Mouse (Mus musculus) neural tube, embryonic 11.5 days (tissue): ENCODE measurements around the gene Gm10190. TPM values are rescaled to one million over a fixed set of nuclear protein-coding genes. Genes with fewer than 3 reads are reported as not detected.
A peak's percentile ranks its signal among the peaks of the same experiment; 100 is the strongest.
"Not testable (repeated sequence)": the region's sequence is repeated elsewhere in the genome, so short reads cannot be mapped to it uniquely, and the experiment has no call there.

Experiments used
- ATAC-seq: fragments of 200-750 bp; cut with Nextera tagmentation; 2 replicates; pipeline ENCODE4 v1.8.0; 2017; ENCODE audit warnings: moderate number of reproducible peaks, mild to moderate bottlenecking, moderate TSS enrichment, moderate library complexity; ENCODE audit not compliant: insufficient read depth, low FRiP score, low TSS enrichment
- DNase-seq: peaks from one replicate; pipeline ENCODE4 v3.0.0-alpha.2; 2015; ENCODE audit warnings: low spot score
- H3K27ac ChIP-seq: fragments of 300-500 bp; sonication (generic); 2 replicates; pipeline ENCODE4 v1.5.1; 2014; ENCODE audit warnings: low read depth, mild to moderate bottlenecking, low read length
- H3K27me3 ChIP-seq: fragments of 300-500 bp; sonication (generic); 2 replicates; pipeline ENCODE4 v1.6.1; 2014; ENCODE audit warnings: mild to moderate bottlenecking, low read length, mixed read lengths; ENCODE audit not compliant: control insufficient read depth, insufficient read depth
- H3K36me3 ChIP-seq: fragments of 300-500 bp; sonication (generic); 2 replicates; pipeline ENCODE4 v1.6.1; 2014; ENCODE audit warnings: mild to moderate bottlenecking, low read length, moderate library complexity, mixed read lengths; ENCODE audit not compliant: control insufficient read depth, insufficient read depth
- H3K4me1 ChIP-seq: fragments of 300-500 bp; sonication (generic); 2 replicates; pipeline ENCODE4 v1.6.1; 2014; ENCODE audit warnings: low read length, mixed read lengths; ENCODE audit not compliant: control insufficient read depth, insufficient read depth
- H3K4me2 ChIP-seq: fragments of 300-500 bp; sonication (generic); 2 replicates; pipeline ENCODE4 v1.6.1; 2014; ENCODE audit warnings: low read depth, mild to moderate bottlenecking, moderate library complexity
- H3K4me3 ChIP-seq: fragments of 300-500 bp; sonication (generic); 2 replicates; pipeline ENCODE4 v1.5.1; 2014; ENCODE audit warnings: low read depth, low read length
- H3K9ac ChIP-seq: fragments of 300-500 bp; sonication (generic); 2 replicates; pipeline ENCODE4 v1.6.1; 2014; ENCODE audit warnings: mild to moderate bottlenecking, low read length
- H3K9me3 ChIP-seq: fragments of 300-500 bp; sonication (generic); 2 replicates; pipeline ENCODE4 v1.6.1; 2016; ENCODE audit warnings: low read length; ENCODE audit not compliant: control insufficient read depth
- WGBS: fragments of 180-500 bp; shearing (Covaris S2); extraction: QIAGEN DNeasy Blood & Tissue Kit; methylation state at CpG from one replicate; pipeline ENCODE4 v1.1.7; 2014; 5-methylcytosine and 5-hydroxymethylcytosine counted together
- polyA plus RNA-seq: library from polyadenylated mRNA; unstranded; fragments of >200 nt; fragmentation: Nextera tagmentation; extraction: Ambion mirVana; gene quantifications from 2 replicates; pipeline ENCODE4 v1.2.1, GENCODE M21; 2014

Gene Gm10190
- polyA plus RNA-seq, 1 experiment from 2014 or later = 2.0 TPM

DNA sequence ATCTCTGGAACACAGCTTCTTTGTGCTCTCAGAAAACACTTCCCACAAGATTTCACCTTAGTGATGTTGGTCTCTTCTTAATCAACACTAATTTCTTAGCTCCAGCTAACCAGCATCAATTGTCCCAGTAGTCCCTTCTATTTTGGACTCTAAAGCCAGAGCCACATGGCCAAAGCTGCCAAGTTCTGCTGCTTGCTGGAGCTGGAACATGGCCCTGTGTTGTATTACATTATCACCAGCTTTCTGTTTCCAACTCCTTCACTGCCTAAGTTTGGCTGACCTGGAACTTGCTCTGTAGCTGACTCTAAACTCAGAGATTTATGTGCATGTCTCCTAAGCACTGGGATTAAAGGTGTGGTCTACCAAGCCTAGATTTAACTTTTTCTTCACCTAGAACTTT is 5.0 kb upstream of the Gm10190 start:
- H3K9ac ChIP-seq, H3K27me3 ChIP-seq, ATAC-seq, H3K4me1 ChIP-seq, H3K27ac ChIP-seq, DNase-seq, H3K36me3 ChIP-seq, H3K9me3 ChIP-seq, H3K4me2 ChIP-seq, H3K4me3 ChIP-seq: not testable (repeated sequence)

DNA sequence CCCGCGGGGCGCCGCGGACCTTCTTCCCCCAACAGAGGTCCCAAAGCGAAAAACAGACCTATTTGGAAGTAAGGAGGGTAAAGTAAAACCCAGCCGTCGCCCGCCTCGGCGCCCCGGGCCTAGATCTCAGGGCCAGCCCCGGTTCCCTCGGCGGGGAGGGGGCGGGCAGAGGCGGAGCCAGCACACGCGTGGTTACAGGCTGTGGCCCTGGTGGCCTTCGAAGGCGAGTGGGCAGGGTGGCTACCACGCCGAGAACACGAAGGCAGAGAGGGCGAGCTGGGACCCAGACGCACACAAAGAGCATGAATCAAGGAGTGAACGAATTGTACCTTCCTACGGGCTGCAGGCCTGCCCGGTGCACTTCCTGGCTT is 370 bp upstream of the Gm10190 start:
- no peaks in the 10 kb centered on the region for H3K9me3 ChIP-seq
- no peaks in the 10 kb centered on the region for H3K36me3 ChIP-seq
- no peaks in the 10 kb centered on the region; the same call in 1 of the 2 replicates for H3K4me1 ChIP-seq
- peak overlapping the region; percentile 37 for H3K4me3 ChIP-seq
- H3K27ac ChIP-seq = no peak overlapping the region
- no peaks in the 10 kb centered on the region for H3K27me3 ChIP-seq
- peak overlapping the region; percentile 68 for H3K4me2 ChIP-seq
- WGBS = 18% methylated on average over 29 of the region's 29 CpGs
- ATAC-seq = peak; percentile 84
- peak; percentile 70 for DNase-seq
- H3K9ac ChIP-seq = peak overlapping the region; percentile 77

DNA sequence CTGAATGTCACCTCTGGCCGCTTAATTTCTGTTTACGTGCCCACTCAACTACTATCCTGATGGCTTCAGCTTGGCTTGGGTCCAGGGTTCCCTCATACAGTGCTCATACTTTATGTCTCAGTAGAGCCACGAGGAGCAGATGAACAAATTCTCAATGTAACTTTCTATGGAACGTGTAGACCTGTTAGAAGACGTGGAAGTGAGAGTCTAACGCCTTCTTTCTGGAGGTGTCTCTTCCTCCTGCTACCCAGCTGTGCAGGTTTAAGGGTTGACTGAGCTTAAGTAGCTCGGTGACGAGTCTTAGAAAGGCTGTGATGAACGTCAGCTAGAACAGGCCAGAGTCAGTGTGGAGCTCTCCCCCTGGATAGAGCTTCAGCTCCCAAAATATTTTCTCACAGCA is 4.7 kb downstream of the Gm10190 start:
- H3K36me3 ChIP-seq = no peaks in the 10 kb centered on the region
- H3K4me1 ChIP-seq = no peaks in the 10 kb centered on the region; the same call in 1 of the 2 replicates
- no peak overlapping the region for H3K4me2 ChIP-seq
- WGBS = 82% methylated on average over 9 of the region's 9 CpGs
- no peak for ATAC-seq
- no peaks in the 10 kb centered on the region for H3K27me3 ChIP-seq
- H3K27ac ChIP-seq = no peak overlapping the region
- no peak overlapping the region for H3K4me3 ChIP-seq
- DNase-seq = no peak
- no peak overlapping the region for H3K9ac ChIP-seq
- no peaks in the 10 kb centered on the region for H3K9me3 ChIP-seq

DNA sequence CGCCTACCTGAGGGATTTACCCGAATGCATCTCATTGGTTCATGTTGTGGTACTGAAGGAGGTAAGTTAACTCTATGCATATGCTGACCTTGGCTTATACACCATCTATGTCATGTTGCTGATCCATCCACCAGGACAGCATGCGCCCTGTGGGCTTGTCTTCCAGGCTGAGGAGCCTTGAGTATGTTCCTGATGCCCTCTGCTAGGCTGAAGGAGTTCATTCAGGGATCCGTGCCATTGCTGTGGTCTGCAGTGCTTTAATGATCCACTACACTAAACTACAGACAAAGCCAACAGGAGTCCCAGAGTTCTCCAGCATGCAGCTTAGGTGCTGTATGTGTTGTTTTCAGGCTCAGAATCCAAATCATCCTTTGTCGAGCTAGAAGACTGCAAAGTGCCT is 6.1 kb downstream of the Gm10190 start:
- DNase-seq = no peak
- Histone ChIP-seq H3K9me3 (no peaks in the 10 kb centered on the region), H3K27me3 (no peaks in the 10 kb centered on the region), H3K4me3 (no peak overlapping the region), H3K4me1 (no peaks in the 10 kb centered on the region), H3K9ac (no peak overlapping the region), H3K36me3 (no peaks in the 10 kb centered on the region), H3K27ac (no peak overlapping the region), H3K4me2 (no peak overlapping the region)
- ATAC-seq = no peak
- 88% methylated on average over 5 of the region's 5 CpGs for WGBS

DNA sequence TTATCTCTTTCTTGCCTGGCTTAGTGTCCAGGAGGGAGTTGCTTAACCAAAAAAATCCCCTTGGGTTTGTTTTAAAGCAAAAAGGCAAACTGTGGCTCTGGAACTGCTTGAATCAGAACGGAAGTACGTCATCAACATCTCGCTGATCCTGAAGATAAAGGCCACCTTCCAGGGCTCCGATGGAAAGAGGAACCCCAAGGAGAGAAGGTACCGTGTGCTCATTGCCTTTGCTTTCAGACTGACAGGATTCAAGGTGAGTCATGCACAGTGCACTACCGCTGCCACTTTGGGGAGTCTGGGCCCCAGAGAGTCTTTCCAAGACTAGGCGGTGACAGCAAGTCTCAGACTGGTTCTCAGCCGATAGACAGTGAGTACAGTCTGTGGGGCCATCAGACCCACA is 13.1 kb downstream of the Gm10190 start:
- no peak overlapping the region for H3K4me2 ChIP-seq
- 91% methylated on average over 8 of the region's 8 CpGs for WGBS
- no peaks in the 10 kb centered on the region for H3K4me1 ChIP-seq
- H3K27ac ChIP-seq = no peak overlapping the region
- H3K36me3 ChIP-seq = no peaks in the 10 kb centered on the region
- no peaks in the 10 kb centered on the region for H3K9me3 ChIP-seq
- no peaks in the 10 kb centered on the region for H3K27me3 ChIP-seq
- no peak overlapping the region for H3K4me3 ChIP-seq
- H3K9ac ChIP-seq = no peak overlapping the region
- no peak for ATAC-seq
- no peak for DNase-seq

DNA sequence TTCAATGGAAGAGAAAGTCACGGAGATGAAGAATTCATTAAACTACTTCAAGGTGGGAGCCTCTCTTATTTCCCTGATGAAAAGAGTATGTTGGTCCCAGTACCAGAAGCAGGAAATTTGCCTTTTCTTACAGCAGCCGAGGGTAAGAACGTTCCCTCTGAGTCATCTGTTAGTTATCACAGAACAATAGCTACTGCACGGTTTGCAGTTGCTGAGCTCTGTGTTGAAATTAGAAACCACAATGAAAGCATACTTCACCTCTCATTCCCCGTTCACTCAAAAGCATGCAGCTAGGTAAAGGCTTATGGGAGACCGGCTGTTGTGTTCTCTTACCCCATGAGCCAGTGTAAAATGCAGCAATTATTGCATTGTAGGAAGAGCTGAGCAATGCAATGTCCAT is 26.1 kb downstream of the Gm10190 start:
- 56% methylated on average over 6 of the region's 6 CpGs for WGBS
- no peak overlapping the region for H3K4me3 ChIP-seq
- H3K9ac ChIP-seq = no peak overlapping the region
- H3K9me3 ChIP-seq = no peaks in the 10 kb centered on the region
- no peak overlapping the region for H3K4me2 ChIP-seq
- no peaks in the 10 kb centered on the region for H3K36me3 ChIP-seq
- H3K27ac ChIP-seq = no peak overlapping the region
- H3K4me1 ChIP-seq = no peaks in the 10 kb centered on the region
- DNase-seq (no peak), ATAC-seq (no peak)
- H3K27me3 ChIP-seq = no peaks in the 10 kb centered on the region

DNA sequence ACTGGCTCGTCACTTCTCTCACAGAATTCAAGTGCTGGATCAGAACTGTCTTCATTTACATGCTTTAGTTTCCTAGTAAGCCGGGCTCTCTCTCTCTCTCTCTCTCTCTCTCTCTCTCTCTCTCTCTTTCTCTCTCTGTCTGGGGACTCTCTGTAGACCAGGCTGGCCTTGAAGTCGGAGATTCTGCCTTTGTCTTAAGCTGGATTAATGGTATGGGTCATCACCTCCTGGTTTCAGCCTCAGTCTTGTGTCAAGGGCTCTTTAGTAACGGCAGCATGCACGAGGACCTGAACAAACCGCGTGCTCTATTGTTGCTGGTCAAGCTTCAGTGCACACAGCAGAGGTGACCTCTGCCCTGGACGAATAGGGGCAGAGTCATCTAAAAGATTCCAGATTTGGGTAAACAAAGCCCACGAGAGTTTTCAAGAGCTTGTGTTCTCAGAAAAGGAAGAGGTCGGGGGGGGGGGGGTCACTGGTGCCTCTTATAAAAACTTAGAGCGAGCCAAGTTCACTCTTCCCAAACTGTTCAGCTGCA is 26.7 kb downstream of the Gm10190 start:
- 23% methylated on average over 11 of the region's 11 CpGs for WGBS
- no peak for ATAC-seq
- Histone ChIP-seq H3K36me3 (no peaks in the 10 kb centered on the region), H3K9ac (no peak overlapping the region), H3K27me3 (no peaks in the 10 kb centered on the region), H3K27ac (no peak overlapping the region), H3K4me2 (no peak overlapping the region), H3K4me3 (no peak overlapping the region), H3K4me1 (no peaks in the 10 kb centered on the region), H3K9me3 (no peaks in the 10 kb centered on the region)
- no peak for DNase-seq

DNA sequence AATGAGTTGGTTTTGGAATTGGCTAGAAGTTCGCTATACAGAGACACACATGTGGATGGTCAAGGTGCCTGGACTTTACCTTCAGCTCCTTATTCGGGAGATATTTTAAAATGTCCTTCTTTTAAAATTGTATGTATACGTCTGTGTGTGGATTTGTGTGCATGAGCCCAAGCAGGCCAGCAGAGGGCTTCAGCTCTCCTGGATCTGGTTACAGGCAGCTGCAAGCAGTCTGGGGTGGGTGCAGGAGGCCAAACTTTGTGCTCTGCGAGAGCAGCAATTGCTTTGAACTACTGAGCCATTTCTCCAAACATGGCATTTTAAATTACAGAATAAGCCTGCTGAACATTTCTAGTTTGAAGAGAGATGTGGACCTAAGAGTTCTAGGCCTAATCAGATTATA is 28.1 kb downstream of the Gm10190 start:
- no peaks in the 10 kb centered on the region for H3K9me3 ChIP-seq
- WGBS = 83% methylated on average over 4 of the region's 4 CpGs

DNA sequence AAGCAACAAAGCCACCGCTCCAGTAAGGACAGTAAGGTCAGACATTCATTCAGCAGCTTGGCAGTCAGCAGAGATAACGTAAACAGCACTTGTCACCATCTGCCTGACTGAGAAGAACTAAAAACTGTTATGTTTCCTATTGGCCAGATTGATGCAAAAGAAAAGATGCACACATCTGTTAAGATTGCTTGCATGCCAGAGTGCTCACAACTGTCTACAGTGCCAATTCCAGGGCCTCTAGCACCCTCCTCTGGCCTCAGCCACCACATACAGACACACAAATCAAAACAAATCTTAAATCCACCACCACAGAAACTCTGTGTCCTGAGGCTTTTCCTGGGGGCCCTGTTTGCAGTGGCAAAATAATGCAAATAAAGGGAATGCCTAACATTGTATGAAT is 41.0 kb downstream of the Gm10190 start:
- no peak overlapping the region for H3K9ac ChIP-seq
- ATAC-seq (no peak), DNase-seq (no peak)
- no peak overlapping the region for H3K4me2 ChIP-seq
- H3K27ac ChIP-seq = no peak overlapping the region
- H3K9me3 ChIP-seq = no peaks in the 10 kb centered on the region
- no peaks in the 10 kb centered on the region for H3K4me1 ChIP-seq
- H3K27me3 ChIP-seq = no peaks in the 10 kb centered on the region
- no peak overlapping the region for H3K4me3 ChIP-seq
- WGBS = 86% methylated on average over 2 of the region's 2 CpGs
- H3K36me3 ChIP-seq = no peaks in the 10 kb centered on the region

More for the DNA sequence above, 28.1 kb downstream of the Gm10190 start:
- no peak for ATAC-seq
- Histone ChIP-seq H3K36me3 (no peaks in the 10 kb centered on the region), H3K4me3 (no peak overlapping the region), H3K9ac (no peak overlapping the region), H3K27ac (no peak overlapping the region), H3K4me1 (no peaks in the 10 kb centered on the region), H3K27me3 (no peaks in the 10 kb centered on the region), H3K4me2 (no peak overlapping the region)
- no peak for DNase-seq
